Mouse (Mus musculus) gastrocnemius, postnatal 36 days (tissue): Measurements from ENCODE around the gene Htt. TPM values are rescaled to one million over a fixed set of nuclear protein-coding genes. Genes with fewer than 3 reads are reported as not detected.
"Not testable (repeated sequence)": the region's sequence is repeated elsewhere in the genome, so short reads cannot be mapped to it uniquely, and the experiment has no call there.

Source experiments
- DNase-seq, 2 experiments: peaks; one replicate each; pipeline ENCODE4 v3.0.0; 2022
- intact Hi-C: fragments of 180-260 bp; cut with DNase I; formaldehyde crosslinking; loops from one replicate; pipeline ENCODE4 v1.15.1; 2025
- long read RNA-seq, 2 experiments: library from polyadenylated mRNA; stranded (forward); transcript quantifications; one replicate each; pipeline ENCODE4 v2.0.0; 2021
- total RNA-seq, 2 experiments: library from RNA; stranded (reverse); gene quantifications; 2 replicates each; pipeline ENCODE4 v1.2.3; 2021

Gene Htt
- total RNA-seq: 1 to 10 TPM; 5.9 to 7.0 TPM
- long read RNA-seq, experiment 1, partial matches to known transcripts: 1 of 1 reads
- long read RNA-seq, experiment 1, other reads (novel, unspliced or antisense): 0 of 1 reads
- long read RNA-seq, experiment 2, partial matches to known transcripts: 1 of 1 reads
- long read RNA-seq, experiment 2, other reads (novel, unspliced or antisense): 0 of 1 reads

DNA sequence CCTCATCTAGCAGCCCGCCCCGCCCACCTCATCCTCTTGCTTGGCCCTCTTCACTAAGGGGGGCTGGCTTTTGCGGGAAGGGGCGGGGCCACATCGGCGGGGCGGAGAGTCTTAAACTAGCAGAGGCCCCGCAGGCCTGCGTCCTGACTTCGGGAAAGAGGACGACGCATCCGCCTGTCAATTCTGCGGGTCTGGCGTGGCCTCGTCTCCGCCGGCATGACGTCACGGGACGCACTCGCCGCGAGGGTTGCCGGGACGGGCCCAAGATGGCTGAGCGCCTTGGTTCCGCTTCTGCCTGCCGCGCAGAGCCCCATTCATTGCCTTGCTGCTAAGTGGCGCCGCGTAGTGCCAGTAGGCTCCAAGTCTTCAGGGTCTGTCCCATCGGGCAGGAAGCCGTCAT, at the start of gene Htt:
Gene Htt, plus strand, starts transcription at position 232 of the 400 bp plus-strand sequence.
- intact Hi-C loops: no loop called here
- peak; percentile 92 to 95 for DNase-seq

DNA sequence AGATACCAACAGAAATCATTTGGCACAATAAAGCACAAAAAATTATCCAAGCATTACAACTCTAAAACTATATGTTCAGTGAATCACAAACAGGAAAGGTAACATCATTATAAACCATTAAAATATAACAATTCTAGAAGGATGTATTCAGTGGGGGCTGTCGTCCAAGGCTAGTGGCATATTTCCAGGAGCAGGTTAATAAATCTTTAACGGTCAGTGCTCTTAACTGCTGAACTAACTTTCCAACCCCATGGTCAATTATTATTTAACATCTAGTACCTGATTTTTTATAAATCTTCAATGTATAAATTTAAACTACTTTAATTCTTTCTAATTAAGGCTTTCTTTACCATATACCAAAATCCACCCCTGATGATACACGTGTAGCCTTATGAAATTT, 47.2 kb upstream of the Htt start:
- DNase-seq, intact Hi-C loops: not testable (repeated sequence)

GRCm38 (mm10) chr5:34714816-34715215, 46.7 kb upstream of the Htt start:
- intact Hi-C loops: no loop called here
- no peak for DNase-seq

DNA sequence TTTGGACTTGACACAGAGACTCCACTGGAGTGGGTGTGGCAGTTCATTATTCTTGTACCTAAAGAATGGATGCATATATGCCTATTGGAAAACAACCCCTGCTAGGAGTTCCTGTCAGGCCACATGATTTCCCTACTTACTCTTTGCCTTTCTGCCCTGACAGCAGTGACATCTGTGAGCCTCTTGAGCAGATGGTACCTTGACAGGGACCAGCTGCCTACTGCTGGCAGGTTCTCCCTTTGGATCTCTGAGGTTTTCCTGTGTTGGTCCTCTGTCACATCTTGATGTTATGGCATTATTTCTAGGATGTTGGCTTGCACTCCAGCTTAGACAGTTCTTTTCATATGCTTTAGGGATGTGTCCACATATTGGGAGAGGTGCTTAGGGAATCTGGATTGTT, 32.4 kb upstream of the Htt start:
- no peak for DNase-seq
- intact Hi-C loops: no loop called here

DNA sequence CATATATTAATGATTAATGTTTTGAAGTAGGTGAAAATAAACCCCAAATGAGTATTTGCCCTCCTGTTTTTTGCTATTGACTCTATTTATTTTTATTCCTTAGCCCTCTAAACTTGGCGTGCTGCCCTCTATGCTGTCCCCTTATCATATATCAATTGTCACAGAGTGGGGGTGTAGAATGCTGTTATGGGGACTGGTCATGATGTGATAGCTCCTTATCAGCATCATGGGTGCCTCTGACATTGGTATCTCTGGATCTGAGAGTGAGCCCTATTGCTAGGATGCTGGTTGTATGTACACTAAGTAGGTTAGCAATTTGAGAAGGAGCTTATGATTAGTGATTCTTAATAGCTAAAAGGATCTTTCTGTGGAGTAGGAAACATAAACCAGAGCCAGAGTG, 31.3 kb upstream of the Htt start:
- DNase-seq: no peak
- intact Hi-C loops: no loop called here

- intact Hi-C loops: no loop called here
- DNase-seq: no peak
These were observed 10.1 kb upstream of the Htt start for GRCm38 (mm10) chr5:34751477-34751876.

GRCm38 (mm10) chr5:34758762-34759161, 2.8 kb upstream of the Htt start:
- intact Hi-C loops: no loop called here
- DNase-seq: no peak

DNA sequence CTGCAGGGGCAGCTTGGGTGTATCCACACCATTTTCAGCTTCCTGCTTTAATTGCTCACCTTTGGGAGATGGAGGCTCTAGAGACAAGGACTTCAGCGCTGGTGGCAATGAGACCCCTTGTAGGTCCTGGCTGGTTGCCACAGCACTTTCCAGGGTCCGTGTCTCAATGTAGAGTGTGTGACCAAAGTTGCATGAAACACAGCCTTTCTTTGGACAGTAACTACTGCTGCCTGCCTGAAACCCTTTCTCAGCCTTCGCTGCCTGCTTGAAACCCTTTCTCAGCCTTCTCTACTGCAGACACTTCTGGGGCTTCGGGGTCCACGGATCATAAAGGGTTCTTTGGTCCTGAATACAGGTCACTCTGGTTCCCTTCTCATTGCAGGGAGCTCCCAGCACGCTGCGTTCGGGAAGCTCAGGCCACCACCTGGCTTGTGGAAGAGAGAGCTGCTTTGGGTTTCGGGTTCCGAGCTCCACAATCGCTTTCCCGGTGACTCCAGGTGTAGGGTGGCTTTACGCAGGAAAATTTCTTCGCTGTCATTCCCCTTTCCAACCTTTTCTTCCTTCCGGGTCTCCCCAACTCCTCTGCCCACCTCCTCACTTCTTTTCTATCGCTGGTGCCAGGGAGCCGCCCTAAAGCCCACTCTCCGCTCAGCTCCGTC, 561 bp upstream of the Htt start:
- DNase-seq: no peak
- intact Hi-C loops: no loop called here

DNA sequence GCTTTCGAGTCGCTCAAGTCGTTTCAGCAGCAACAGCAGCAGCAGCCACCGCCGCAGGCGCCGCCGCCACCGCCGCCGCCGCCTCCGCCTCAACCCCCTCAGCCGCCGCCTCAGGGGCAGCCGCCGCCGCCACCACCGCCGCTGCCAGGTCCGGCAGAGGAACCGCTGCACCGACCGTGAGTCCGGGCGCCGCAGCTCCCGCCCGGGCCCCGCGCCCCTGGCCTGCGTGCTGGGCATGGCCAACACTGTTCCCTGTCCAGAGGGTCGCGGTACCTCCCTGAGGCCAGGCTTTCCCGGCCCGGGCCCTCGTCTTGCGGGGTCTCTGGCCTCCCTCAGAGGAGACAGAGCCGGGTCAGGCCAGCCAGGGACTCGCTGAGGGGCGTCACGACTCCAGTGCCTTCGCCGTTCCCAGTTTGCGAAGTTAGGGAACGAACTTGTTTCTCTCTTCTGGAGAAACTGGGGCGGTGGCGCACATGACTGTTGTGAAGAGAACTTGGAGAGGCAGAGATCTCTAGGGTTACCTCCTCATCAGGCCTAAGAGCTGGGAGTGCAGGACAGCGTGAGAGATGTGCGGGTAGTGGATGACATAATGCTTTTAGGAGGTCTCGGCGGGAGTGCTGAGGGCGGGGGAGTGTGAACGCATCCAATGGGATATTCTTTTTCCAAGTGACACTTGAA, 533 bp downstream of the Htt start:
- intact Hi-C loops: no loop called here
- peak in 1 of 2 experiments; percentile 24 for DNase-seq

GRCm38 (mm10) chr5:34771818-34772217, 10.3 kb downstream of the Htt start:
- DNase-seq: no peak
- intact Hi-C loops: no loop called here

DNA sequence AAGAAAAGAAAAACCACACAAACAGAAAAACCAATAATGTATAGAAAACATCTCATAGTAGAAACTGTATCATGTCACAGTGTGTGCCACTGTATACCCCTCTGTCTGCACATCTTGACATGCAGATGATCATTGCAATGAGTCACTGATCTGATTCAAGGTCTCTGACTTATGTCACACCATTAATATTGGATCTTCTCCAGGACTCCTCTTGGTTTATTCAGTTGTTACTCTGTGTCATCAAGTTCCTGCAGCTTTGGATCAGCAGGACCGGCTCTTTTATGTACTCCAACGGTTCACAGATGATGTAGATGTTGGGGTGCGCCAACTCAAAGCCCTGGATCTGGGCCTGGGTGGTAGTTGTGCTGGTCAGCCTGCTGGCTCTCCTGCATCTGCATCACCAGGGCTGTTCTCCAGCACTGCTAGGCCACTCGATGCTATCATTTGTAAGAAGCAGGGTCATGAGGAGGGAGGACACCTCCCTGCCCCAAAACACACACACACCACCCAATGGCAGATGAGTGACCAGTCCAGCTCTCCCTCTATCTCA, 11.2 kb downstream of the Htt start:
- no peak for DNase-seq

DNA sequence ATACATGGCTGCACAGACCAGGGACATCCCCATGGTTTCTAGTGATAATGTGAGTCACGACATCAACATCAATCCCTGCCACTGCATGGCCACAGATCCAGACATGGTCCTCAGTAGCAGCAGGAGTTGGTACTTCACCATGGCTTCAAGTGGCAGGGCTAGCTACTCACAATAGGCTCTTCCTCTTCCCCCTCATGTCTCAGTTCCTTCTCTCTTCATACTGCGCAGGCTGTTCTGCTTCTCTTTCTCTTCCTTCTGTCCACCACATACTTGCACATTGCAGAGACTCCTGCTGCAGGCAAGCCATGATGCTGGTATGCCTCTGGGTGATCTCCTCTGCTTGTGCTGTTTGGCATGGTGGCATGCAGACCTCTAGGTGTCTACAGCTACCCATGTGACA, 11.9 kb downstream of the Htt start:
- DNase-seq: no peak
- intact Hi-C loops: no loop called here

More for the DNA sequence above, 11.2 kb downstream of the Htt start:
- intact Hi-C loops: no loop called here

DNA sequence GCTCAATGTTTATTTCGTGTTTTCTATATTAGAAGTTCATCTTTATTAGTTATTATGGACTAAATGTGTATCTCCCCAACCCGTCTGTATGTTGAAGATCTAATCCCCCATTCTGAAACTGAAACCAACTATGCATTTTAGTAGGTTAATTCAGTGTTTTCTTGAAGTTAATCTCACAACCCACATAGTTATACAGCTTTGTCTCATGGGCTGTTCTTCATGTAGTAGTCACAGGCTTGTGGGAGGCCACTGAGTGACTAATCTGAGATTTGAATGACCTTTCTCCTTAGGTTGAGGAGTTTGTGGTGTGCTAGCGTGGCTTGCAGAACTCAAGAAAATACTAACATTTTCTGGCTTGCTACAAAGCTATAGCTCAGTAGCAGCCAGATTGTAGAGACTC, 23.5 kb downstream of the Htt start:
- intact Hi-C loops: no loop called here
- DNase-seq: no peak

DNA sequence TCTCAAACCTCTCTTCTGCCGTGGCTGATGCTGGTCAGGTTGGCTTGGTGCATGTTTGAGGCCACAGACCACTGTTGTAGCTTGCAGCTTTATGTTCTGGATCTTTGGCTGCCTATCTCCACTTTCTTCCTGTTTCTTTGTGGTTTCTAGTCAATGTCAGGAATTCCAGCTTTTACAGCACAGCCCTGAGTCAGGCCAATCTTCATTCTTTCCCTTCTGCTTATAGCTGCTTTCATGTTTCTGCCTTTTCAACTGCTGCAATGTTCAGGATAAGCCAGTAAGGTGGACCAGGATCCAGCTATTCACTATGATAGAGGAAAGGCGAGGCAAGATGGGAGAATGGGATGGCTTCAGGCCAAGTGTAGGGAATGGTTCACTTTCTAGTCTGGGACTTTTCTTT, 29.6 kb downstream of the Htt start:
- no peak for DNase-seq
- intact Hi-C loops: no loop called here

GRCm38 (mm10) chr5:34800292-34800953, 38.9 kb downstream of the Htt start:
- intact Hi-C loops: no loop called here
- no peak for DNase-seq

DNA sequence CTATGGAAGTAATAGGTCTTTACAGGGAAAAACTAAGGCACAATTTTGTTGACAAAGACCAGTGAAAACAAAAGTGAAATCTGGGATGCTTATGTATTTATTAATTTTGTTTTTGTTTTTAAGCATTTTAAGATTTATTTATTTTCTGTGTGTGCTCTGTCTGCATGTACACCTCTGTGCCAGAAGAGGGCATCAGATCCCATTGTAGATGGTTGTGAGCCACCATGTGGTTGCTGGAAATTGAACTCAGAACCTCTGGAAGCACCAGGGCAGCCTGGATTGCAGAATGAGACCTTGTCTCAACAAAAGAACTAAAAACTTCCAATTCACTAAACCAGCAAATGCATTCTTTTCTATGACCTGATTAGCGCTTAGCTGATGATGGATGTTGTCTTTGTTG, 44.5 kb downstream of the Htt start:
- intact Hi-C loops: no loop called here

DNA sequence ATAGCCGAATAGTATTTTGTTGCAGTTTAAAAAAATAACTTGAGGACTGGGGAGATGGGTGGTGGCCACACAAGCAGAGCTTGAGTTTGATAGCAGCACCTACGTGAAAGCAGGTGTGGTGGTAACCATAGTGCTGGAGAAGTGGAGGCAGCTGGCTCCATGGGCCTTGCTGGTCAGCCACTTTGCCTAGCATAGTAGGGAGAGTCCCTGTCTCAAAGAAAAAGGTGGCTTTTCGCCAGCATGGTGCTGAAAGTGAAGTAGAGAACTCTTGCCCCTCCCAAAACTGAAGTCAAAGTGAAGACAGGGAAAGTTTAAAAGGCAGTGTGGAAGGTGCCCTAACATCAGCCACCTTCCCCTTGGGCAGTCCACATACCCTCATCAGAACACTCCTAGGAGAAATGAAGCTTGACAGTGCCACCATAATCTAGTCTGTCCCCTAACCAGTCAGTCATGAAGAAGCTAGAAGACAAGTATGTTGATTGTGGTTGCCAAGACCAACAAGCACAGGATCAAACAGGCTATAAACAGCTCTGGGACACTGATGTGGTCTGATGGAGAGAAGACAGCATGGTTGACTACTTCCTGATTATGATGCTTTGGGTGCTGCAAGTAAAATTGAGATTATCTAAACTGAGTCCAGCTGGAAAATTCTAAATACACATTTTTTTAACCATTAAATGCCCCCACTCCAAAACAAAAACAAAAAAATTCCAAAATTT, 61.0 kb downstream of the Htt start:
- DNase-seq: no peak
- intact Hi-C loops: no loop called here

More for the DNA sequence above, 44.5 kb downstream of the Htt start:
- no peak for DNase-seq

- intact Hi-C loops: no loop called here
- no peak for DNase-seq
These were observed 92.5 kb downstream of the Htt start for GRCm38 (mm10) chr5:34854079-34854478.

DNA sequence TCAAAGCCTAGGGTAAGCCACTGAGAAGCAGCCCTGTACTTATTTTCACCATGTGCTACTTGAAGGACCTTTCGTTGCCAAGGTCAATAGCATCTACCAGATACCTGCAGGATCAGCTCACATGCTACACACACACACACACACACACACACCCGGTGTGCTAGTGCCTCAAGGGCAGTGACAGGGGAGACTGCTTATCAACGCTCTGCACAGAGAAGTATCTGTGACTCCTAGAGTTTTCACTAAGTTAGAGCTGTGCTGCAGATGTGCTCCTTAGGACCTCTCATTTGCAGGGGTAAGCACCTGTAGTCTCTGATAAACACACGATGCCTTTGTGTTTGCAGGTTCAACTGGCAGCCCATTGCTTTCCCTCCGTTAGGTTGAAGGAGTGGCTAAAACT, 103.8 kb downstream of the Htt start:
- intact Hi-C loops: no loop called here
- no peak for DNase-seq

- intact Hi-C loops, DNase-seq: not testable (repeated sequence)
These were observed 118.8 kb downstream of the Htt start for GRCm38 (mm10) chr5:34880307-34880706.

GRCm38 (mm10) chr5:34881023-34881422, 119.5 kb downstream of the Htt start:
- intact Hi-C loops: no loop called here

More at GRCm38 (mm10) chr5:34881023-34881422, 119.5 kb downstream of the Htt start:
- no peak for DNase-seq
